Mouse (Mus musculus) midbrain, embryonic 14.5 days (tissue): ENCODE results near the gene Zbtb7a. TPM values are rescaled to one million over a fixed set of nuclear protein-coding genes. Genes with fewer than 3 reads are reported as not detected.
A peak's percentile ranks its signal among the peaks of the same experiment; 100 is the strongest.

Source experiments
- ATAC-seq: fragments of 200-750 bp; cut with Nextera tagmentation; 2 replicates; pipeline ENCODE4 v1.8.0; 2017; ENCODE audit warnings: moderate number of reproducible peaks, moderate library complexity; ENCODE audit not compliant: low FRiP score, low TSS enrichment
- DNase-seq: peaks from one replicate; pipeline ENCODE4 v3.0.0-alpha.2; 2015
- H3K27ac ChIP-seq: fragments of 300-500 bp; sonication (generic); replicated peaks from 2 replicates; pipeline ENCODE4 v1.5.1; 2014; ENCODE audit warnings: mild to moderate bottlenecking, low read depth, low read length, moderate library complexity
- H3K27me3 ChIP-seq: fragments of 300-500 bp; sonication (generic); 2 replicates; pipeline ENCODE4 v1.6.1; 2014; ENCODE audit warnings: low read length, control low read depth, mixed read lengths; ENCODE audit not compliant: control insufficient read depth, insufficient read depth
- H3K36me3 ChIP-seq: fragments of 300-500 bp; sonication (generic); 2 replicates; pipeline ENCODE4 v1.6.1; 2014; ENCODE audit warnings: low read length, control low read depth; ENCODE audit not compliant: control insufficient read depth, insufficient read depth
- H3K4me1 ChIP-seq: fragments of 300-500 bp; sonication (generic); 2 replicates; pipeline ENCODE4 v1.6.1; 2014; ENCODE audit warnings: mild to moderate bottlenecking, antibody characterized with exemption, low read length, control low read depth; ENCODE audit not compliant: control insufficient read depth, insufficient read depth
- H3K4me2 ChIP-seq: fragments of 300-500 bp; sonication (generic); 2 replicates; pipeline ENCODE4 v1.6.1; 2014; ENCODE audit warnings: mild to moderate bottlenecking, low read length, moderate library complexity
- H3K4me3 ChIP-seq: fragments of 300-500 bp; sonication (generic); replicated peaks from 2 replicates; pipeline ENCODE4 v1.5.1; 2014; ENCODE audit warnings: low read depth, low read length
- H3K9ac ChIP-seq: fragments of 300-500 bp; sonication (generic); replicated peaks from 2 replicates; pipeline ENCODE4 v1.6.1; 2014; ENCODE audit warnings: mild to moderate bottlenecking, low read length, moderate library complexity
- H3K9me3 ChIP-seq: fragments of 300-500 bp; sonication (generic); 2 replicates; pipeline ENCODE4 v1.6.1; 2016; ENCODE audit warnings: low read length, control low read depth, mixed read lengths; ENCODE audit not compliant: control insufficient read depth
- WGBS: fragments of 180-500 bp; shearing (Covaris S2); extraction: QIAGEN DNeasy Blood & Tissue Kit; methylation state at CpG from one replicate; pipeline ENCODE4 v1.1.7; 2014; 5-methylcytosine and 5-hydroxymethylcytosine counted together
- polyA plus RNA-seq: library from polyadenylated mRNA; unstranded; fragments of >200 nt; fragmentation: Nextera tagmentation; extraction: Ambion mirVana; gene quantifications from 2 replicates; pipeline ENCODE4 v1.2.1, GENCODE M21; 2014

The Zbtb7a gene
- polyA plus RNA-seq, 1 experiment from 2014 or later = 12.4 TPM

DNA sequence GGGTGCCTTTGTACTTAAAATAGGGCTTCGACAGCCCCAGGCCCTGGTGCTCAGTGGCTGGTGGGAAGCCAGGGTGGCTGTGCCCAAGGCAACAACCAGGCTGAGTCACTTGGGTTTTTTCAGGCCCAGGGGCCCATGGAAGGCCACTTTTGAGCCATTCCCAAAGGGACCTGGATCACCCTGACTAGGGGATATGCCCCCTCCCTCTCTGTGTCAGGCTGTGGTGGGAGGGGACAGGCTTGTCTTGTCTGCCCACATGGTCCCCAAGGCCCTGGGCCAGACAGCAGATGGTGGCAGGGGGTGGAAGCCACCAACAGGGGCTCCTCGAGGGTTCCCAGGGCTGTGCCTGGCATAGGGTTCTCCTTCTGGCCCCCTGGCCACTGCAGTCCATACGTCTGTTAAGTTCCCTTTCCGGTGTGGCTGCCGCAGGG, 7.5 kb downstream of the Zbtb7a start:
- peaks cover 26% of the 10 kb centered on the region for H3K4me1 ChIP-seq
- 56% methylated on average over 5 of the region's 5 CpGs for WGBS
- peak overlapping the region; percentile 9; the same call in 1 of the 2 replicates for H3K9ac ChIP-seq

DNA sequence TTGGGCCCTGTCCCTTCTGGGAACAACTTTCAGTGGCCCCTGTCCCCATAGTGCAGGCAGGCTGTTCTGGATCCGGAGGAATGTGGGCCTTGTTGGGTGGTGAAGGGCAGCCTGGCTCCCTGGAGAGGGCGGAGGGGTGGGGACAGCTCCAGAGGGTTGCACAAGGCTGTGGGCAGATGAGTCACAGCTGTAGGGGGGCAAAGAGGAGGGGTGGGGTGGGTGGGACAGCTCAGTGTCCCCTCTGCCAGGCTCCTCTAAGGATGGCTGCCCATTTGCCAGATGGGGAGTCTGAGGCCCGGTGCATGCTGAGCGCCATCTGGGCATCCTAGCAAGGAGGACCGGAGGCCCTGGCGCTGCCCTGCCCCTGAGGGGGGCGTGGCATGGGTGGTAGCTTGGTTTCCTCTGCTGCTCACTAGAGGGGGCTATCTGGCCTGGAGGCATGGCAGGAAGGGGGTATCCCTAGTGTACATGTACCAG, 8.2 kb downstream of the Zbtb7a start:
- ATAC-seq (no peak), DNase-seq (no peak)
- Histone ChIP-seq H3K36me3 (peaks cover 47% of the 10 kb centered on the region), H3K4me1 (peaks cover 25% of the 10 kb centered on the region), H3K27me3 (no peaks in the 10 kb centered on the region), H3K9ac (no peak overlapping the region), H3K4me3 (no peak overlapping the region), H3K4me2 (no peak overlapping the region), H3K27ac (peak overlapping the region; percentile 32; the same call in 1 of the 2 replicates), H3K9me3 (no peaks in the 10 kb centered on the region)
- WGBS = 95% methylated on average over 7 of the region's 7 CpGs

More for the DNA sequence above, 7.5 kb downstream of the Zbtb7a start:
- ATAC-seq (no peak), DNase-seq (no peak)
- Histone ChIP-seq H3K27ac (0 out of 2 replicates have a peak overlapping the region, but pooled peaks have one; percentile 3), H3K27me3 (no peaks in the 10 kb centered on the region), H3K4me3 (no peak overlapping the region), H3K4me2 (no peak overlapping the region), H3K36me3 (peaks cover 41% of the 10 kb centered on the region), H3K9me3 (no peaks in the 10 kb centered on the region)

DNA sequence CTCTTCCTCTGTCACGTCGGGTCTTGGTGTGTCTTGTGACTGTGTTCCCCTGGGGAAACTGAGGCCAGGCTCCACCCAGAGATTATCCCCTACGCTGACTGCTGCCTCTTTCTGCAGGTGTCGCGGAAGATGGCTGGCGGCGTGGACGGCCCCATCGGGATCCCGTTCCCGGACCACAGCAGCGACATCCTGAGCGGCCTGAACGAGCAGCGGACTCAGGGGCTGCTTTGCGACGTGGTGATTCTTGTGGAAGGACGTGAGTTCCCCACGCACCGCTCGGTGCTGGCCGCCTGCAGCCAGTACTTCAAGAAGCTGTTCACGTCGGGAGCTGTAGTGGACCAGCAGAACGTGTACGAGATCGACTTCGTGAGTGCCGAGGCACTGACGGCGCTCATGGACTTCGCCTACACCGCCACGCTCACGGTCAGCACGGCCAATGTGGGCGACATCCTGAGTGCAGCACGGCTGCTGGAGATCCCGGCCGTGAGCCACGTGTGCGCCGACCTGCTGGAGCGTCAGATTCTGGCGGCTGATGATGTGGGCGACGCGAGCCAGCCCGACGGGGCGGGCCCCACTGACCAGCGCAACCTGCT, 8.9 kb downstream of the Zbtb7a start:
- H3K27me3 ChIP-seq = no peaks in the 10 kb centered on the region
- H3K4me3 ChIP-seq = no peak overlapping the region
- ATAC-seq (no peak), DNase-seq (no peak)
- no peak overlapping the region for H3K27ac ChIP-seq
- WGBS = 96% methylated on average over 52 of the region's 52 CpGs
- H3K9me3 ChIP-seq = no peaks in the 10 kb centered on the region
- peaks cover 18% of the 10 kb centered on the region for H3K4me1 ChIP-seq
- no peak overlapping the region for H3K4me2 ChIP-seq
- no peak overlapping the region for H3K9ac ChIP-seq
- H3K36me3 ChIP-seq = peaks cover 54% of the 10 kb centered on the region

DNA sequence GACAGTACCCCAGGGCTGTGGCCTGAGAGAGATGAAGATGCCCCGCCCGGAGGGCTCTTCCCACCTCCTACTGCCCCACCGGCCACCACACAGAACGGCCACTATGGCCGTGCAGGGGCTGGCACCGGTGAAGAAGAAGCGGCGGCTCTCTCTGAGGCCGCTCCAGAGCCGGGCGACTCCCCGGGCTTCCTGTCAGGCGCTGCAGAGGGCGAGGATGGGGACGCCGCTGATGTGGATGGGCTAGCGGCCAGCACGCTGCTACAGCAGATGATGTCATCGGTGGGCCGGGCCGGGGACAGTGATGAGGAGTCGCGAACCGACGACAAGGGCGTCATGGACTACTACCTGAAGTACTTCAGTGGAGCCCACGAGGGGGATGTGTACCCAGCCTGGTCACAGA, 9.6 kb downstream of the Zbtb7a start:
- H3K36me3 ChIP-seq = peaks cover 59% of the 10 kb centered on the region
- no peak overlapping the region for H3K4me2 ChIP-seq
- 98% methylated on average over 27 of the region's 27 CpGs for WGBS
- DNase-seq (no peak), ATAC-seq (no peak)
- H3K9ac ChIP-seq = no peak overlapping the region
- no peaks in the 10 kb centered on the region for H3K9me3 ChIP-seq
- H3K27ac ChIP-seq = no peak overlapping the region
- no peaks in the 10 kb centered on the region for H3K27me3 ChIP-seq
- no peak overlapping the region for H3K4me3 ChIP-seq
- H3K4me1 ChIP-seq = peaks cover 12% of the 10 kb centered on the region

DNA sequence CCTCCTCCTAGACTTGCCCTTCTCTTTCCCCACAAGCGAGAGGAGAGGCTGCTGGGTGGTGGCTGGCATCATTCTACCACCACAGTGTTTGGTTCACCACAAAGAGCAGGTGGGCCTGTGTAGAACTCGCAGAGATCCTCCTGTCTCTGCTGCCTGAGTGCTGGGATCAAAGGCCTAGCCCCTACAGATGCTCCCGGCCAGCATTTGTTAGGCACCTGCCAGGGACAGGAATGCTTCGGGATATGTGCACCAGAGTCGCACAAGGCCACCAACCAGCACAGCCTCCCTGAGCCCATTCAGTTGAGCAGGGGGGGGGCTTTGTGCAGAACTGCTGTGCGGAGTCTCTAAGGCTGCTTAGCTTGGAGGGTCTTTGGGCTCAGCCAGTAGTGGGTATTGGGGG, 10.3 kb downstream of the Zbtb7a start:
- ATAC-seq (no peak), DNase-seq (no peak)
- Histone ChIP-seq H3K4me3 (no peak overlapping the region), H3K9me3 (no peaks in the 10 kb centered on the region), H3K36me3 (peaks cover 65% of the 10 kb centered on the region), H3K4me1 (peaks cover 8% of the 10 kb centered on the region; the same call in 1 of the 2 replicates), H3K9ac (no peak overlapping the region), H3K27me3 (no peaks in the 10 kb centered on the region), H3K4me2 (no peak overlapping the region), H3K27ac (no peak overlapping the region)
- 95% methylated on average over 6 of the region's 6 CpGs for WGBS

DNA sequence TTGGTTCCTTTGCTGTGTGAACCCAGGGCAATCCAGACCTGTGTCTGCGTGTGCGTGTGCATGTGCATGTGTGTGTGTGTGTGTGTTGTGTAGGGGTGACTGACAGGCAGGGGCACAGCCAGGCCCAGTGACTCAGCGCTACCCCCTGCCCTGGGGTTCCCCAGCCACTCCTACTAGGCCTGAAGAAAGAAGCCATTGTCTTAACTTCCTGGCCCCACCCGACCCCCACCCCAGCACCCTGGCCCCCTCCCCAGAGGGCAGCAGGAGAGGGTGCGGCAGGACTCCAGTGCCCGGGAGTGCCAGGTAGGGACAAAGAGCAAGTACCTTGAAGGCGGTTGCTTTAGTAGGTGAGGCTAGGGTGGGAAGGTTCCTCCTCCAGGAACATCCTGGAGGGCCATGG, 10.8 kb downstream of the Zbtb7a start:
- 90% methylated on average over 7 of the region's 7 CpGs for WGBS
- no peak overlapping the region for H3K4me3 ChIP-seq
- H3K27me3 ChIP-seq = no peaks in the 10 kb centered on the region
- H3K27ac ChIP-seq = no peak overlapping the region
- ATAC-seq (no peak), DNase-seq (no peak)
- H3K4me2 ChIP-seq = no peak overlapping the region
- H3K9me3 ChIP-seq = no peaks in the 10 kb centered on the region
- H3K4me1 ChIP-seq = peaks cover 3% of the 10 kb centered on the region; the same call in 1 of the 2 replicates
- no peak overlapping the region for H3K9ac ChIP-seq
- peaks cover 68% of the 10 kb centered on the region for H3K36me3 ChIP-seq

DNA sequence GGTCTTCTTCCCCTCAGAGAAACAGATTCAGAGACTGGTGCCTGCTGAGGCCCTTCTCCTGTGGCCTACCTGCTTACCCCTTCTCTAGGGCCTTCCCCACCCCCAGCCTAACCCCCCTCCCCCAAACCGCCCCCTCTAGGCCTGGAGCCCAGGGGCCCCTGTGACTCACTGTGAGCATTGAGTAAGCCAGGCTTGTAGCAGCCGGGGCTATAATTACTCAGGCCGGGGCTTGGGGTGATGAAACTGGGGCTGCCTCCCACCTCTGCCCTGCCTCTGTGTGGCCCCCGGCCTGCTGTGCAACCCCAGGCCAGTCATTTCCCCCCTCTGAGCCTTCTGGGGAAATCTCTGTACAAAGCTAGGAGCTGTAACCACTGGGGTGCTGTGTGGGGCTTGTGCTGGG, 11.3 kb downstream of the Zbtb7a start:
- peaks cover 69% of the 10 kb centered on the region for H3K36me3 ChIP-seq
- no peaks in the 10 kb centered on the region for H3K9me3 ChIP-seq
- H3K27ac ChIP-seq = no peak overlapping the region
- H3K4me1 ChIP-seq = 0 out of 2 replicates have a peak, but pooled peaks cover under 1% of the 10 kb centered on the region
- WGBS = 96% methylated on average over 4 of the region's 4 CpGs
- no peak overlapping the region for H3K4me3 ChIP-seq
- no peaks in the 10 kb centered on the region for H3K27me3 ChIP-seq
- no peak overlapping the region for H3K4me2 ChIP-seq
- DNase-seq = no peak
- no peak overlapping the region for H3K9ac ChIP-seq
- no peak for ATAC-seq

DNA sequence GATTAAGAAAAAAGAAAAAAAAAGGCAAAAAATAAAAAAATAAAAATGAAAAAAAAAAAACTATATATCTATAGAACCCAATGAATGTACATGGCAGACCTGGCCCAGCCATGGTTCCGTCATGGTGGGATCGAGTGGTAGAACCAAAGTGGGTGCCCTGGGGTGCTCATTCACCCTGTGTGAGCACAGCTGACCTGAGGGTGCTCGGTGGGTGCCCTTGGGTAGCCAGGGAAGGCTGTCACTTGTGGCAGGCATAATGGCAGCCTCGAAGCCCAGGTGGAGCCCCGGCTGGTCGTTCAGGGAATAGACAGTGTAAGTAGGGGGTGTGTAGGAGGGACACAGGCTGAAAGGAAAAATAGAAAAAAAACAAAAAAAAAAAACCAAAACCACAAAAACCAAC, 16.2 kb downstream of the Zbtb7a start:
- peaks cover 82% of the 10 kb centered on the region for H3K36me3 ChIP-seq
- no peak overlapping the region for H3K4me2 ChIP-seq
- no peak for DNase-seq
- H3K9ac ChIP-seq = no peak overlapping the region
- ATAC-seq = no peak
- no peaks in the 10 kb centered on the region for H3K27me3 ChIP-seq
- H3K27ac ChIP-seq = no peak overlapping the region
- no peak overlapping the region for H3K4me3 ChIP-seq
- WGBS = 79% methylated on average over 6 of the region's 6 CpGs
- no peaks in the 10 kb centered on the region for H3K9me3 ChIP-seq
- H3K4me1 ChIP-seq = no peaks in the 10 kb centered on the region

DNA sequence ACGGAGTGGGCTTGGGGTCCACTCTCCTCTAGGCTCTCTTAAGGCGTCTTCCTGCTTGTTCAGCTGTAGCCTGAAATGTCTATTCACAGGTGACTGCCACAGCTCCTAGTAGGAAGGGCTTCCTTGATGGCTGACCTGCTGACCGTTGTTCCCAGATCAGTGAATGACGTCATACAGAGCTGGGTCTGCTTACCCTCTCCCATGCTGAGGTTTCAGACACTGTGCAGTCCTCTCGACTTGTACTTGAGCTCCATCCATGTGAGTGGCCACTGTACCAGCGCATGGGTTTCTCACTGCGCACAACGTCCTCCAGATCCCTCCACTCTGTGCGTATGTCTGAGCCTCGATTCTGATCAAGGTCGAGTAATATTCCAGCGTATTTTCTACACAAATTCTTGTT, 17.6 kb downstream of the Zbtb7a start:
- 87% methylated on average over 12 of the region's 12 CpGs for WGBS
- H3K36me3 ChIP-seq = peaks cover 83% of the 10 kb centered on the region
- H3K4me3 ChIP-seq = no peak overlapping the region
- no peak for DNase-seq
- no peaks in the 10 kb centered on the region for H3K4me1 ChIP-seq
- H3K27ac ChIP-seq = 0 out of 2 replicates have a peak overlapping the region, but pooled peaks have one; percentile 9
- ATAC-seq = no peak
- no peaks in the 10 kb centered on the region for H3K27me3 ChIP-seq
- no peak overlapping the region for H3K4me2 ChIP-seq
- H3K9ac ChIP-seq = no peak overlapping the region
- no peaks in the 10 kb centered on the region for H3K9me3 ChIP-seq
